Comparison of ENCODE assay signal across 7 mouse cellular contexts in the genomic region with DNA sequence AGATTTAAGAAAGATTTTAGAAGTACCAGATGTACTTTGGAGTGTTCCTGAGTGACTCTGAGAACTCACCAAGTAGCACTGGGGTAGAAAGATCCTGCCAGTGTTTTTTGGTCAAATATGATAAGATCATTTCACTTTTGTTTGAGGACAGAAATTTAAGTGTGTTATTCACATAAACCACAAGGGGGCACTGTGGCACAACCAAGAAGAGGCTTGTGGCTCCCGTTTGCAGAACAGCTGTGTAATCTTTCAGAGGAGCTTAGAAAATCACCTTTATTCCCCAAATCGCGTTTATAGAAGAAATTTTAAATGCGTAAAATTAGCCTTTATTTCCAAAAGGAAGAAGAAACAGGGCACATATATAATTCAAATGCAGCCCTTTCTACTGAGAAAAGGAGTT.
A peak's percentile ranks its signal among the peaks of the same experiment; 100 is the strongest.
DNase-seq lines count a peak whose midpoint lies in the region; ATAC-seq lines count a peak whose summit lies in the region.

No protein-coding gene starts in this region.

- no peaks in the 10 kb centered on the region for H3K9me3 ChIP-seq in kidney, embryonic 15.5 days (replicated peaks)
- H3K9me3 ChIP-seq in limb, embryonic 11.5 days (ENCODE audit: control insufficient read depth, low read length), result no peaks in the 10 kb centered on the region

- no peaks in the 10 kb centered on the region for H3K36me3 ChIP-seq in kidney, embryonic 15.5 days
- H3K36me3 ChIP-seq in limb, embryonic 11.5 days (ENCODE audit: control insufficient read depth, insufficient read depth, low read length), result no peaks in the 10 kb centered on the region

- no peak overlapping the region for H3K27ac ChIP-seq in kidney, embryonic 15.5 days
- H3K27ac ChIP-seq in limb, embryonic 11.5 days (replicated peaks; ENCODE audit: low read depth, low read length), result no peak overlapping the region

- no peak for ATAC-seq in kidney, embryonic 15.5 days (replicated peaks; ENCODE audit: low FRiP score)
- no peak for ATAC-seq in limb, embryonic 11.5 days (ENCODE audit: insufficient number of reproducible peaks, low FRiP score, low TSS enrichment, low read depth)

- H3K27me3 ChIP-seq in kidney, embryonic 15.5 days, result peaks cover 12% of the 10 kb centered on the region; the same call in 1 of the 2 replicates
- no peaks in the 10 kb centered on the region for H3K27me3 ChIP-seq in limb, embryonic 11.5 days (ENCODE audit: control insufficient read depth, insufficient read depth, low read length)

- H3K4me3 ChIP-seq in kidney, embryonic 15.5 days (replicated peaks), result no peak overlapping the region
- no peak overlapping the region for H3K4me3 ChIP-seq in limb, embryonic 11.5 days (ENCODE audit: low read depth, low read length)

- H3K4me1 ChIP-seq in kidney, embryonic 15.5 days, result peaks cover 5% of the 10 kb centered on the region
- no peaks in the 10 kb centered on the region for H3K4me1 ChIP-seq in limb, embryonic 11.5 days (ENCODE audit: control insufficient read depth, insufficient read depth, low read length)

- no peak overlapping the region for H3K9ac ChIP-seq in kidney, embryonic 15.5 days
- H3K9ac ChIP-seq in limb, embryonic 11.5 days (ENCODE audit: low read length), result no peak overlapping the region

- 4% methylated on average over 4 of the region's 4 CpGs for WGBS in kidney, embryonic 15.5 days
- 11% methylated on average over 4 of the region's 4 CpGs for WGBS in limb, embryonic 11.5 days

- no peak overlapping the region for H3K4me2 ChIP-seq in kidney, embryonic 15.5 days
- H3K4me2 ChIP-seq in limb, embryonic 11.5 days (ENCODE audit: low read depth, severe bottlenecking), result no peak overlapping the region

- peak; percentile 41 for DNase-seq in kidney, adult 9 months
- DNase-seq in ES-CJ7 (ENCODE audit: low read depth, low spot score), result peak; percentile 88
- DNase-seq in T-cell, adult 2 months (ENCODE audit: low spot score), result peak; percentile 9
- peak; percentile 63 for DNase-seq in embryo, embryonic 9.5 days (ENCODE audit: extremely low spot score)
- DNase-seq in limb, embryonic 11.5 days (ENCODE audit: low spot score), result peak; percentile 63
- peak; percentile 48 for DNase-seq in skeletal muscle tissue, adult 2 months (ENCODE audit: low read depth, low spot score)

Comparison
In these comparisons a context has a peak if more than half of its experiments do, and no peak if none do; other contexts are left out.
1. DNase-seq: peak in every context shown above with its lines; median percentile 88 in ES-CJ7; 63 in embryo, embryonic 9.5 days; 63 in limb, embryonic 11.5 days; 48 in skeletal muscle tissue, adult 2 months; 41 in kidney, adult 9 months; 9 in T-cell, adult 2 months.